Mouse (Mus musculus) heart, embryonic 14.5 days (tissue): ENCODE results near the gene Afg1l. TPM values are rescaled to one million over a fixed set of nuclear protein-coding genes. Genes with fewer than 3 reads are reported as not detected.
A peak's percentile ranks its signal among the peaks of the same experiment; 100 is the strongest.

ENCODE experiments used
- ATAC-seq: fragments of 200-750 bp; cut with Nextera tagmentation; 2 replicates; pipeline ENCODE4 v1.8.0; 2017; ENCODE audit warnings: low read depth, moderate TSS enrichment; ENCODE audit not compliant: insufficient number of reproducible peaks, insufficient read depth, low FRiP score
- H3K27ac ChIP-seq, 2 experiments: fragments of 200-500 bp in 1 of 2; fragments of 300-500 bp in 1 of 2; sonication (generic) in 1 of 2; replicated peaks in 1 of 2; 2 replicates each; pipeline ENCODE4 v1.5.1; 2012 to 2014; ENCODE audit warnings: low read depth in 2 of 2, low read length in 2 of 2, control low read depth in 1 of 2, mild to moderate bottlenecking in 1 of 2, mixed read lengths in 1 of 2; ENCODE audit not compliant: control insufficient read depth in 1 of 2, insufficient read depth in 1 of 2
- H3K27me3 ChIP-seq: fragments of 300-500 bp; sonication (generic); 2 replicates; pipeline ENCODE4 v1.6.1; 2014; ENCODE audit warnings: mild to moderate bottlenecking, low read length, control low read depth; ENCODE audit not compliant: control insufficient read depth, insufficient read depth
- H3K36me3 ChIP-seq: fragments of 300-500 bp; sonication (generic); 2 replicates; pipeline ENCODE4 v1.6.1; 2014; ENCODE audit warnings: mild to moderate bottlenecking, control low read depth, low read length, mixed read lengths; ENCODE audit not compliant: control insufficient read depth, insufficient read depth
- H3K4me1 ChIP-seq, 2 experiments: fragments of 200-500 bp in 1 of 2; fragments of 300-500 bp in 1 of 2; sonication (generic) in 1 of 2; 2 replicates each; pipeline ENCODE4 v1.6.1; 2012 to 2014; ENCODE audit warnings: low read length in 2 of 2, control low read depth in 1 of 2, mixed read lengths in 1 of 2; ENCODE audit not compliant: control insufficient read depth in 2 of 2, insufficient read depth in 2 of 2
- H3K4me2 ChIP-seq: fragments of 300-500 bp; sonication (generic); 2 replicates; pipeline ENCODE4 v1.6.1; 2014; ENCODE audit warnings: mild to moderate bottlenecking, low read length
- H3K4me3 ChIP-seq, 2 experiments: fragments of 200-500 bp in 1 of 2; fragments of 300-500 bp in 1 of 2; sonication (generic) in 1 of 2; 2 replicates each; pipeline ENCODE4 v1.5.1; 2012 to 2014; ENCODE audit warnings: low read length in 2 of 2, mild to moderate bottlenecking in 2 of 2, control low read depth in 1 of 2, low read depth in 1 of 2, moderate library complexity in 1 of 2; ENCODE audit not compliant: control insufficient read depth in 1 of 2, insufficient read depth in 1 of 2
- H3K9ac ChIP-seq: fragments of 300-500 bp; sonication (generic); 2 replicates; pipeline ENCODE4 v1.6.1; 2014; ENCODE audit warnings: mild to moderate bottlenecking, low read length
- H3K9me3 ChIP-seq: fragments of 300-500 bp; sonication (generic); 2 replicates; pipeline ENCODE4 v1.6.1; 2016; ENCODE audit warnings: low read length, control low read depth; ENCODE audit not compliant: control insufficient read depth
- WGBS: fragments of 180-500 bp; shearing (Covaris S2); extraction: QIAGEN DNeasy Blood & Tissue Kit; methylation state at CpG from one replicate; pipeline ENCODE4 v1.1.7; 2014; 5-methylcytosine and 5-hydroxymethylcytosine counted together
- polyA plus RNA-seq: library from polyadenylated mRNA; unstranded; fragments of >200 nt; fragmentation: Nextera tagmentation; extraction: Ambion mirVana; gene quantifications from 2 replicates; pipeline ENCODE4 v1.2.1, GENCODE M21; 2014

Afg1l gene
- polyA plus RNA-seq, 1 experiment from 2014 or later, result 15.4 TPM

DNA sequence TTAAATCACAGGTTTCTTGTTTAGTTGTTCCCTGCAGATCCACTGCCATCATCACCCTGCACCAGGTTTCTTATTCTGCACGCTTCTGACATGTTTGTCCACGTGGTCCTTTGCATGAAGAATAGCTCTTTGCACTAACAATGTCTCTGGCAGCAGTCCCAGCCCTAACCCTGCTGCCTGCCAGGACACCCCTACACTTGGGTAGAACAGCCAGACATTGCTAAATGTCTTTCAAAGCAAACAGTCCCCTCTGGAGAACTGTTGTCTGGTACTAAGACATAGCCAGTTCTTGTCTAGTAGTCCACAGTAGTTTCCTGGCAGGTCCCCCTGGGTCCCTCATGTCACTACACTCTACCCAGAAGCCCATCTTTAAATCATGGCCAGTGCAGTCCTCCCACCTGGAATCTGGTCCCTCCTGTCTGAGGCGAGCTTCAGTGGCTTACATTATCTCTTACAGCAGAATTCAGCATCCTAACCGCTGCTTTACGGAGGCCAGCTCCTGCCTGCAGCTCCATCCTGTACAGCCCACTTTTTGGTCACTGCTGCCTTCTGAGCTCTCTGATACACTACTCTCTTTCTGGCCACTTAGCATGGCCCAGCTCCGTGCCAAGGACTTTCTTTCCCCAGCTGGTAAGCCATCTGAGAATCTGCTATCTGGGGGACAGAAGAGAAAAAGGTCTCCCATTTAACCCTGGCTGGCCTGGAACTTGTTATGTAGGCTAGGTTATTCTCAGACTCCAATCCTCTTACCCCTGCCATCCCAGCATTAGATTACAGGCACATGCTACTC lies 67.4 kb downstream of the Afg1l start:
- H3K9me3 ChIP-seq, result no peaks in the 10 kb centered on the region
- H3K27ac ChIP-seq, result peak overlapping the region; percentile 3 to 64; a peak in 3 of 4 replicates
- peaks cover 3 to 11% of the 10 kb centered on the region in 2 experiments; a peak in 3 of 4 replicates for H3K4me1 ChIP-seq
- no peak overlapping the region for H3K4me3 ChIP-seq
- 26% methylated on average over 6 of the region's 6 CpGs for WGBS
- H3K4me2 ChIP-seq, result no peak overlapping the region
- H3K36me3 ChIP-seq, result peaks cover 16% of the 10 kb centered on the region
- H3K9ac ChIP-seq, result no peak overlapping the region
- peak; percentile 61; the same call in 1 of the 2 replicates for ATAC-seq
- H3K27me3 ChIP-seq, result no peaks in the 10 kb centered on the region

DNA sequence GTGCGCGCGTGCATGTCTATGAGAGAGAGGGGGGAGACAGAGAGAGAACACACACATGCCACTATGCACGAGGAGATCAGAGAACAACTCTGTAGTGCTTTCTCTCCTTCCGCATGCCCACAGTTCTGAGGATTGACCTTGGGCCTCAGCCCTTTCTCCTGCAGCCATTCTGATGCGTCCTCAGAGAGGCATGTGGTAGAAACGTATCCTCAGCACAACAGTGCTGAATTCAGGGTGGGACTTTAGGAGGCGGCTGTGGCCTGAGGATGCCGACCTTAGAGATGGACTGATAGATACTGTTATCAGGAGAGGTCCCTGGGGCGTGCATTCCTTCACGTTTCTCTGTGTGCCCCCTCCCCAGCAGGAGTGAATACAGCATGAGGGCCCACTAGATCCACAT lies 87.9 kb downstream of the Afg1l start:
- Histone ChIP-seq H3K4me3 (no peak overlapping the region), H3K9me3 (no peaks in the 10 kb centered on the region), H3K4me2 (no peak overlapping the region), H3K4me1 (no peaks in the 10 kb centered on the region), H3K36me3 (peaks cover 3% of the 10 kb centered on the region), H3K9ac (no peak overlapping the region), H3K27me3 (no peaks in the 10 kb centered on the region), H3K27ac (no peak overlapping the region)
- ATAC-seq, result no peak
- 66% methylated on average over 11 of the region's 11 CpGs for WGBS

DNA sequence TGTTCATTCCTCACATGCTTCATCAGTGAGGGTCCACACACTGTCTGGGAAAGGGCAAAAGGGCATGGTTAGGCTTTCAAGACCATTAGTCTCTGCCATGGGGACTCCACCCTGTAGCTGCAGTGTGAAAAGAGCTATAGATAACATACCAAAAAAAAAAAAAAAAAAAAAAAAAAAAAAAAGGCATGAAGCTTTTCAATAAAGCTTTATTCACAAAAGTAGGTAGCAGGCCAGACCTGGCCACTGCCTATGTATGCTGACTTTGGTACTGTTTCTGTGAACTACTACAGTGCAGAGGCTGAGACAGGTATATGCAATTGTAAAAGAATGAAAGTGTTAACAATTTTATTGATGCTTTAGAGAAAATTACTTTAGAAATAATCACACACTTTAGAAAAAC lies 90.2 kb downstream of the Afg1l start:
- ATAC-seq, result no peak
- Histone ChIP-seq H3K4me2 (no peak overlapping the region), H3K27ac (no peak overlapping the region), H3K4me1 (no peaks in the 10 kb centered on the region), H3K9ac (no peak overlapping the region), H3K36me3 (no peaks in the 10 kb centered on the region), H3K27me3 (no peaks in the 10 kb centered on the region), H3K9me3 (no peaks in the 10 kb centered on the region), H3K4me3 (no peak overlapping the region)

- WGBS, result 81% methylated on average over 13 of the region's 13 CpGs
- H3K9ac ChIP-seq, result no peak overlapping the region
- ATAC-seq, result no peak
- no peaks in the 10 kb centered on the region for H3K9me3 ChIP-seq
- H3K27me3 ChIP-seq, result no peaks in the 10 kb centered on the region
- H3K4me2 ChIP-seq, result no peak overlapping the region
- H3K4me1 ChIP-seq, result no peaks in the 10 kb centered on the region
- H3K36me3 ChIP-seq, result no peaks in the 10 kb centered on the region
- H3K27ac ChIP-seq, result no peak overlapping the region
- H3K4me3 ChIP-seq, result no peak overlapping the region
Observed at GRCm38 (mm10) chr10:42384946-42385644, 93.3 kb downstream of the Afg1l start.

DNA sequence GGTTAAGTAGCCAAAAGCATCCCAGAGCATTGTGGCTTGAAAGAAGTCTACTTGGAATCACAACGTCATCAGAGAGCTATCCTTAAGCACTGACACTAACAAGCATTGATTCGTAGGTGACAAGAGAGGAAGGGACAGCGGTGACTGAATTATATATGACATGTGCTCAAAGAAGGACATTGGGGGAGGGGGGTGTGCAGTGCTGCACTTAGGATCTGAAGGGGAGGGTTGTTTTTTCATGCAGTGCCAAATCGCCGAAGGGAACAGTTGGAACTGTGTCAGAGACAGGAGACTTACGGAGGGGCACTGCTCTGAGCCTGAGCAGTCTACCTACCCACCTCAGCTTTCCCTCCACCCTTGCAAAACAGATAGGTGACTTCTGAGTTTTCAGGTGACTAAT lies 94.7 kb downstream of the Afg1l start:
- Histone ChIP-seq H3K4me3 (no peak overlapping the region), H3K4me2 (no peak overlapping the region), H3K4me1 (no peaks in the 10 kb centered on the region), H3K27ac (no peak overlapping the region), H3K36me3 (no peaks in the 10 kb centered on the region), H3K9ac (no peak overlapping the region), H3K9me3 (no peaks in the 10 kb centered on the region), H3K27me3 (no peaks in the 10 kb centered on the region)
- no peak for ATAC-seq
- 53% methylated on average over 6 of the region's 6 CpGs for WGBS

- Histone ChIP-seq H3K4me1 (no peaks in the 10 kb centered on the region), H3K27ac (no peak overlapping the region), H3K36me3 (no peaks in the 10 kb centered on the region), H3K9ac (no peak overlapping the region), H3K9me3 (no peaks in the 10 kb centered on the region), H3K4me3 (no peak overlapping the region), H3K27me3 (no peaks in the 10 kb centered on the region), H3K4me2 (no peak overlapping the region)
- no peak for ATAC-seq
- 77% methylated on average over 10 of the region's 10 CpGs for WGBS
Observed at GRCm38 (mm10) chr10:42364216-42364615, 114.1 kb downstream of the Afg1l start.

DNA sequence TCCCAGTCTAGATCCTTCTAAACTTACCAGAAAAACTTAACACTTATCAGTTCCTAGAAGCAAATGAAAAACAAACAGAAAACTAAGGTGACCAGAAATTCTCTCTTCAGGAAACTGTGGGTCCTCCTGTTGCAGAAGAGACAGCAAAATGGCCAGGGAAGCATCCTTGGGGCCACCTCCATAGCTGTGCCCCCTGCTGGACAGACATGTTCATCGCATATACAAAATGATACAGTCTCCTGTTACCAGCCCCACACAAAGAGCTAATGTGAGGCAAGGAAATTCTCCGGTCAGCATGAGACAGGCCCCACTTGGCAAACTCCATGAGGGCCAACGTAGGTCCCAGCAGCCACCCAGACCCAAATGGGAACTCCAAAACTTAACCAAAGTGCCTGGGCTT lies 122.4 kb downstream of the Afg1l start:
- no peak for ATAC-seq
- H3K4me2 ChIP-seq, result no peak overlapping the region
- 64% methylated on average over 3 of the region's 3 CpGs for WGBS
- H3K36me3 ChIP-seq, result no peaks in the 10 kb centered on the region
- no peaks in the 10 kb centered on the region for H3K4me1 ChIP-seq
- no peaks in the 10 kb centered on the region for H3K27me3 ChIP-seq
- H3K27ac ChIP-seq, result no peak overlapping the region
- H3K9ac ChIP-seq, result no peak overlapping the region
- H3K9me3 ChIP-seq, result no peaks in the 10 kb centered on the region
- no peak overlapping the region for H3K4me3 ChIP-seq
